32 mouse cellular contexts compared by ENCODE assay signal in the genomic region with DNA sequence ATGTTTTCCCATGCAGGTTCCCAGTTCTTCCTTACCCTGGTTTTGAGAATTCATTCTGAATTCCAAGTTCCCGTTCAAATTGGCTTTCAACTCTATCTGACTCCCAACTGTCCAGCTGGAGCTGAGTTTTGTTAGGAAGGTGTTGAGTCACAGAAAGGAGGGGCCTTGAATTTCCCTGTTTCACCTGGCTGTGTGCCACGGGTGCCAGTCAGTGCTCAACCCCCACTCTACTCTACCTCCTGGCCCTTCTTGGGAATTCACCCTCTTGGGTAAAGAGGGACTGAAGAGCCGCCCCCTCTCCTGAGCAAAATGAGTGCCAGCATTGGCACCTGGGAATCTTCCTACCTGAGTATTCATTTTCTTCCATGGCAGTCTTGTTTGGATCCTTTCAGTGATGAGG. TPM values are rescaled to one million over a fixed set of nuclear protein-coding genes. Genes with fewer than 3 reads are reported as not detected.
DNase-seq lines count a peak whose midpoint lies in the region; ATAC-seq and TF ChIP-seq lines count a peak whose summit lies in the region.
"Had no signal": no experiment of that assay in that cellular context is flagged by ENCODE, and none has a peak within 500 bp of the region (broad histone marks: within the 10 kb centered on the region; RNA-seq: fewer than 3 reads in every experiment).

No protein-coding gene starts in this region.

- ATAC-seq in lung, embryonic 16.5 days (ENCODE audit: low read depth), result 0 out of 2 replicates have a peak, but pooled peaks have one; percentile 47
- ATAC-seq: forebrain, embryonic 15.5 days; hindbrain, embryonic 16.5 days had no signal

- no peaks in the 10 kb centered on the region for H3K4me1 ChIP-seq in lung, embryonic 16.5 days (replicated peaks; ENCODE audit: control insufficient read depth, insufficient read depth, low read length)
- peaks cover 16% of the 10 kb centered on the region; the same call in 1 of the 2 replicates for H3K4me1 ChIP-seq in spleen, adult 2 months (ENCODE audit: control insufficient read depth, insufficient read depth, insufficient read length)
- H3K4me1 ChIP-seq: embryonic facial prominence, embryonic 10.5 days; embryonic facial prominence, embryonic 13.5 days; forebrain, embryonic 12.5 days; forebrain, embryonic 15.5 days; heart, embryonic 15.5 days; hindbrain, embryonic 10.5 days; hindbrain, embryonic 13.5 days had no signal

- H3K4me2 ChIP-seq in lung, embryonic 16.5 days (ENCODE audit: low read depth, low read length), result no peak overlapping the region
- H3K4me2 ChIP-seq: embryonic facial prominence, embryonic 13.5 days; forebrain, embryonic 12.5 days; forebrain, embryonic 15.5 days; heart, embryonic 11.5 days; heart, embryonic 15.5 days; hindbrain, embryonic 13.5 days had no signal

- no peaks in the 10 kb centered on the region for H3K36me3 ChIP-seq in lung, embryonic 16.5 days (ENCODE audit: control insufficient read depth, insufficient read depth, low read length)
- H3K36me3 ChIP-seq in spleen, adult 2 months (ENCODE audit: control insufficient read depth, insufficient read depth, low read length), result peaks cover 26% of the 10 kb centered on the region
- H3K36me3 ChIP-seq: embryonic facial prominence, embryonic 10.5 days; embryonic facial prominence, embryonic 13.5 days; forebrain, embryonic 12.5 days; forebrain, embryonic 15.5 days; G1E; heart, embryonic 15.5 days; hindbrain, embryonic 10.5 days; hindbrain, embryonic 13.5 days had no signal

- H3K27me3 ChIP-seq in lung, embryonic 16.5 days (ENCODE audit: control insufficient read depth, insufficient read depth, low read depth, low read length), result no peaks in the 10 kb centered on the region
- H3K27me3 ChIP-seq in spleen, adult 2 months (ENCODE audit: control insufficient read depth, insufficient read depth, low read length), result no peaks in the 10 kb centered on the region
- H3K27me3 ChIP-seq: embryonic facial prominence, embryonic 13.5 days; forebrain, embryonic 12.5 days; forebrain, embryonic 15.5 days; heart, embryonic 15.5 days had no signal

- DNase-seq in adrenal gland, postnatal 14 days, result peak; percentile 55
- DNase-seq in adrenal gland, postnatal 10 days, result no peak
- no peak for DNase-seq in lung, postnatal 10 days
- no peak for DNase-seq in spleen, adult 2 months (ENCODE audit: low read depth in 1 of 2, low spot score in 2 of 2)
- DNase-seq in spleen, adult 18-20 months, result no peak
- DNase-seq in lung, postnatal 36 days, result peak; percentile 16
- DNase-seq in kidney, postnatal 10 days, result no peak
- DNase-seq: adrenal gland, adult 8-10 months; B cell, adult 2 months; cerebellum, adult 11-12 months; cerebellum, adult 8-10 months; cerebellum, postnatal 10 days; cerebellum, postnatal 36 days; embryo, embryonic 11 days; gastrocnemius, postnatal 25 days; heart, postnatal 10 days; heart, postnatal 36 days had no signal

- no peak for TF ChIP-seq POLR2A in spleen, adult 2 months (IDR thresholded peaks at IDR 0.05; ENCODE audit: low read depth, low read length)

- WGBS in lung, embryonic 16.5 days, result 44% methylated on average over 3 of the region's 3 CpGs
- WGBS in spleen, adult 2 months, result 70% methylated on average over 3 of the region's 3 CpGs

- no peak overlapping the region for H3K9ac ChIP-seq in lung, embryonic 16.5 days (ENCODE audit: low read length)
- H3K9ac ChIP-seq: embryonic facial prominence, embryonic 13.5 days; forebrain, embryonic 12.5 days; forebrain, embryonic 15.5 days; heart, embryonic 15.5 days; hindbrain, embryonic 13.5 days had no signal

- H3K4me3 ChIP-seq in lung, embryonic 16.5 days (ENCODE audit: low read length), result no peak overlapping the region
- peak overlapping the region; percentile 9; the same call in 1 of the 2 replicates for H3K4me3 ChIP-seq in spleen, adult 2 months (ENCODE audit: extremely low read depth, insufficient read depth, insufficient read length)
- H3K4me3 ChIP-seq: embryonic facial prominence, embryonic 10.5 days; embryonic facial prominence, embryonic 13.5 days; erythroblast, embryonic 14.5 days; forebrain, embryonic 12.5 days; forebrain, embryonic 15.5 days; heart, embryonic 15.5 days; hindbrain, embryonic 10.5 days; hindbrain, embryonic 13.5 days had no signal

- TF ChIP-seq CTCF in spleen, adult 2 months (IDR thresholded peaks at IDR 0.05; ENCODE audit: extremely low read depth, insufficient read depth, insufficient read length, insufficient replicate concordance), result no peak

- no peaks in the 10 kb centered on the region for H3K9me3 ChIP-seq in lung, embryonic 16.5 days (ENCODE audit: control insufficient read depth, low read length)
- H3K9me3 ChIP-seq: embryonic facial prominence, embryonic 10.5 days; embryonic facial prominence, embryonic 13.5 days; forebrain, embryonic 12.5 days; forebrain, embryonic 15.5 days; G1E; heart, embryonic 15.5 days; hindbrain, embryonic 10.5 days; hindbrain, embryonic 13.5 days had no signal

- H3K27ac ChIP-seq in lung, embryonic 16.5 days (ENCODE audit: low read length), result no peak overlapping the region
- H3K27ac ChIP-seq in spleen, adult 2 months (ENCODE audit: insufficient read depth, low read length), result no peak overlapping the region
- H3K27ac ChIP-seq: embryonic facial prominence, embryonic 10.5 days; embryonic facial prominence, embryonic 13.5 days; forebrain, embryonic 12.5 days; forebrain, embryonic 15.5 days; heart, embryonic 15.5 days; hindbrain, embryonic 10.5 days; hindbrain, embryonic 13.5 days had no signal

RNA-seq across cellular contexts. Expression of a gene that starts 3.2 kb away (rescaled TPM):
- total RNA-seq in adrenal gland, postnatal 14 days (2021), result 0.63 and 11.8 TPM in 2 replicates
- total RNA-seq in adrenal gland, postnatal 10 days (2021), result 1 to 10 TPM; 2.5 to 3.4 TPM
- 0.15 and 0.18 TPM in 2 replicates for polyA plus RNA-seq in lung, embryonic 16.5 days (2015; fragmentation: Nextera tagmentation; extraction: Ambion mirVana)
- polyA plus RNA-seq in spleen, adult 2 months (2012; rRNA removed), result 50.9 and 51.7 TPM in 2 replicates
- total RNA-seq: G1E; gastrocnemius, adult 8-10 months had no signal
- polyA plus RNA-seq: brain, embryonic 14.5 days; erythroblast, embryonic 14.5 days; G1E; heart, embryonic 15.5 days had no signal

RNA-seq across cellular contexts. Expression of a gene that starts 14.7 kb away (rescaled TPM):
- total RNA-seq in adrenal gland, postnatal 14 days (2021), result 19.6 and 22.0 TPM in 2 replicates
- 10 to 100 TPM; 19.5 to 23.1 TPM for total RNA-seq in adrenal gland, postnatal 10 days (2021)
- 36.4 and 38.2 TPM in 2 replicates for polyA plus RNA-seq in lung, embryonic 16.5 days (2015; fragmentation: Nextera tagmentation; extraction: Ambion mirVana)
- polyA plus RNA-seq in spleen, adult 2 months (2012; rRNA removed), result 21.6 and 29.9 TPM in 2 replicates

RNA-seq across cellular contexts. Expression of a gene that starts 18.6 kb away (rescaled TPM):
- total RNA-seq in adrenal gland, postnatal 14 days (2021), result 26.9 and 29.5 TPM in 2 replicates
- total RNA-seq in adrenal gland, postnatal 10 days (2021), result 10 to 100 TPM; 28.3 to 29.9 TPM
- polyA plus RNA-seq in lung, embryonic 16.5 days (2015; fragmentation: Nextera tagmentation; extraction: Ambion mirVana), result 10.0 and 10.6 TPM in 2 replicates
- polyA plus RNA-seq in spleen, adult 2 months (2012; rRNA removed), result 0.77 and 0.86 TPM in 2 replicates
- total RNA-seq: CH12.LX, G1E had no signal
- polyA plus RNA-seq: erythroblast, embryonic 14.5 days; G1E had no signal

RNA-seq across cellular contexts. Expression of a gene that starts 25.2 kb away (rescaled TPM):
- 0.37 and 0.75 TPM in 2 replicates for total RNA-seq in adrenal gland, postnatal 14 days (2021)
- 1 to 10 TPM; 1.2 to 1.7 TPM for total RNA-seq in adrenal gland, postnatal 10 days (2021)
- polyA plus RNA-seq in lung, embryonic 16.5 days (2015; fragmentation: Nextera tagmentation; extraction: Ambion mirVana), result 2.8 and 4.2 TPM in 2 replicates
- polyA plus RNA-seq in spleen, adult 2 months (2012; rRNA removed), result 4.1 and 5.3 TPM in 2 replicates
- total RNA-seq: gastrocnemius, adult 8-10 months; gastrocnemius, postnatal 25 days had no signal
- polyA plus RNA-seq: erythroblast, embryonic 14.5 days; G1E; heart, embryonic 11.5 days had no signal

RNA-seq across cellular contexts. Expression of a gene that starts 29.7 kb away (rescaled TPM):
- total RNA-seq in adrenal gland, postnatal 14 days (2021), result 2.6 and 7.4 TPM in 2 replicates
- 10 to 100 TPM in 1 of 2 experiments, 1 to 10 TPM in 1; 7.4 to 14.3 TPM for total RNA-seq in adrenal gland, postnatal 10 days (2021)
- polyA plus RNA-seq in lung, embryonic 16.5 days (2015; fragmentation: Nextera tagmentation; extraction: Ambion mirVana), result 0.43 and 0.62 TPM in 2 replicates
- polyA plus RNA-seq in spleen, adult 2 months (2012; rRNA removed), result 0.69 and 1.1 TPM in 2 replicates
- total RNA-seq: adrenal gland, adult 8-10 months; CH12.LX; gastrocnemius, adult 8-10 months; gastrocnemius, postnatal 25 days had no signal
- polyA plus RNA-seq: brain, embryonic 14.5 days; forebrain, embryonic 12.5 days; forebrain, embryonic 15.5 days; G1E; hindbrain, embryonic 10.5 days; hindbrain, embryonic 13.5 days; hindbrain, embryonic 16.5 days had no signal

Comparison
In these comparisons a context has a peak if more than half of its experiments do, and no peak if none do; other contexts are left out.
1. DNase-seq: peak in adrenal gland, postnatal 14 days (single experiment) and lung, postnatal 36 days (single experiment); none in adrenal gland, postnatal 10 days (single experiment), lung, postnatal 10 days (single experiment), spleen, adult 2 months (0 of 2), spleen, adult 18-20 months (0 of 2) and kidney, postnatal 10 days (single experiment).